Mouse (Mus musculus): ENCODE measurements around the gene Mvb12b.

The Mvb12b gene

GRCm38 (mm10) chr2:33778466-33778865 lies 109.3 kb downstream of the Mvb12b start:
- DNase-seq (ENCODE audit: low spot score): no peak

DNA sequence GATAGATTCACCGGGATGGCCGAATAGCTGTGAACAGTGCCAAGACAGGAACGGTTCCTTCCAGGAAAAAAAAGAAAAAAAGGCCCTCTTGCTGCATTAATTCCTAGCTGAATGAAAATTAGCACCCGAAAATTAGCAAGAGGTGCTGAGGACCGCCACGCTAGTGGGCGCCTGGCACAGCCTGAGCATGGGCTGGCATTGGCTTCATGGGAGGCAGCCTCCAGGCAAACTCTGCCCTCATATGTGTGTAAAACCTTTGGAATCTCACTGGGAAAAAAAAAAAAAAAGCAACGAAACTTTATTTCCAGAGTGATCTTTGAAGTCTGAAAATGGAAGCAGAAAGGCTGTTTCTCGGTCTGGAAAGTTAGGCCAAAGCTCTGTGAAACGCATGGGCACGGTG lies 110.7 kb downstream of the Mvb12b start:
- DNase-seq (ENCODE audit: low spot score): no peak

- no peak for DNase-seq (ENCODE audit: low spot score)
Observed at GRCm38 (mm10) chr2:33774884-33775283, 112.9 kb downstream of the Mvb12b start.

DNA sequence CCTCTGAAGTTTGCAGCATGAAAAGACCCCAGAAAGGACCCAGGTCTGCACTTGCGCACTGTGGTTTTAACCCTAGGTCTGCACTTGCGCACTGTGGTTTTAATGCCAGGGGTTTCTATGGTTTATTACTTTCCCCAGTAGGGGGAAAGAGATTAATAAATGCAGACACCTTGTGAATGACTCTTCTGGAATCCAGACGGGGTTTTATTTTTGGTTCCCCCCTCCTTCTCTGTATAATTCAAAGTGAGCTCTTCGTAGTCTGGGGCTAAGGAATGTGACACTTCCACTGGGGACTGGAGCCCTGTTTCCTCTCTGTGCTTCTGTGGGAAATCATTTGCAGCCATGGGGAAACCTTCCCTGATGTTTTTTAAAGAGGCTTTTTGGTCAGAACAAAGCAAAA lies 113.6 kb downstream of the Mvb12b start:
- DNase-seq (ENCODE audit: low spot score): no peak

DNA sequence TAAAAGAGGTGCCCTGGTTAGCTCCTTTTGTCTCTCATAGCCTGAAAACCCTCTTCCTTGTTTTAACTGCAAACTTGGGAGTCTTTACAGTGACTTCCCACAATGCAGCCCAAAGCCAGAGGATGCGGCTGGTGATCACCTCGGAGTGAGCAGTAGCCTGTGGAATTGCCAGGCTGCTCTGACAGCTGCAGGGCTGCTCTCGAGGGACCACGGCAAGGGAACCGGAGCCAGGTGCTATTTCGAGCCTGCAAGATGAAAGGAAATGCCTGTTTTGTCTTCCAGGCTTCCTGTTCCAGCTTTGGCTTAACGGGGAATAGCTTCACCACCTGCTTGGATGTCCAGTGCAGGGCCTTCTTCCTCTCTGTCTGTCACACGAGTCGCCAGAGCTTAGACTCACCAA lies 115.3 kb downstream of the Mvb12b start:
- no peak for DNase-seq (ENCODE audit: low spot score)

DNA sequence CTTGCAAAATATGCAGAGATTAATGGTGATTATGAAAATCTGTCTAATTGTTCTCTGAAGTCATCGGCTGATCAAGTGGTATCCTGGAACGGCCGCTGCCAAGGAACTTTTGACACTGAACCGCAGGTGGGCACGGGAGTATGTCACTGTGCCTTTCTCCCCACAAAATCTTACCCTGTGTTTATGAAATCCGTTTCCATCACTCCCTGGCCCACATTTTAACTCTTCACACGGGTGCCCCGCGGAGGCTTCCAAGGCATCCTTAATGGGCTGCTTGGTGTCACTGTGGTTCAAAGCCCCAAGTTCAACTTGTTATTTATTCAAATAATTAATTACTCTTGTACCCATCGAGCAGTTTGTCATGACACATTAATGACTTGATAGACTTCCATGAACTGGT lies 116.4 kb downstream of the Mvb12b start:
- no peak for DNase-seq (ENCODE audit: low spot score)

DNA sequence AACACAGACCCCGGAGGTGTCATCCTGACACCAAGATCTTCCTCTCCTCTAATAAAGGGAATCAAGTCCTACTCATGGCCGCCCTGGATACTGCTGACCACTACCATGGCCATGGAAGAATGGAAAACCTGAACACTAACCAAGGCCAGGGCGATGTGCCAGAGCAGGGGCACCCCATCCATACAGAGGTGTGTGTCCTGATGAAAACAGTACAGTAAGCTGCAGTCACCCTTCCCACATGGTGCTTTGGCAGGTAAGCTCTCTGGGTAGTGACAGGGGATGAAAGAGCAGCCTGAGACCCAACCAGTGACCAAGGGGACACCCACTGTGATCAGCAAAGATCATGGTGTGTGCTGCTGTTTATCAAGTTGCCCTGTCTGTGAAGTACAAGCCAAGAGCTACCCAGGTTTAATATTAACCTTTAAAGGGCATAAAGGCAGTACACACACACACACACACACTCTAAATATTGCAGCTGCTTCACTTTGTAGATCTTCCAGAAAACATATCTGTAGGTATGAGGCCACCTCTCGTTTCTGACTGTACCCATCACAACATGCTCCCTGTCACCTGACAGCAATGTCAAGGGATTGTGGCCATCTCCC lies 117.1 kb downstream of the Mvb12b start:
- DNase-seq (ENCODE audit: low spot score): no peak

DNA sequence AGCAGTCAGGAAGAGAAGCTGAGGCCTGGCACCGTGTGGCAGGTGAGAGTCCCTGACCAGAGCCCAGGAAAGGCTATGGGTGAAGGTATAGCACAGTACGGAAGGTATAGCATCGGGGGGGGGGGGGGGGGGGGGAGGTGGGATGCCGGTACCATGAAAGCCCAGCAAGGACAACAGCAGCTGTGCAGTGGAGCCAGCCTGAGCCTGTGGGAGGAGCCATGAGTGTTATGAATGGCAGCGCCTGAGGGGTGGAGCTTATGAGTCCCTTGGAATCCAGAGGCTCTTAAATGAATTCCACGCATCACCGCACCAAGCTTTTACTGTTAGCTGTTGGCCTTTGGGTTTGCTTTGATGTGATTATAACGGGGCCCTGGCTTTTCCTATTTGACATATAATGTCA lies 123.3 kb downstream of the Mvb12b start:
- no peak for DNase-seq (ENCODE audit: low spot score)

DNA sequence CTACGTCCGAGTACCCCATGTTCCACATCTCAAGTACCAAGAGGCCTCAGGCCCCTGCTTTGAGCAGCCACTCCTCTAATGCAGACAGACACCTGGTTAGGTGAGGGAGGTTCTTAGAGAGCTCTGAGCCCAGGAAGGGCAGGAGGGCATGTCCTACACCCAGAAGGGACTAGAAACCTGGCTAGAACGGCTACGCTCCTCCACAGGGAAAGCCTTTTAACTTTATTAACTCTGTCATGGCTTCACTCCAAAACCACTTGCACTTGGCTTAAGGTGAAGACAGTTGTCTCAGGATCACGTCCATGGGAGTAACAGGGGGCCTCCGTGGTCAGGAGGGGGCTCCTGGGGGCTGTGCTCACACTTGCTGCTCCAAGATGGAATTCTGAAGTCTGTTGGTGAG lies 125.5 kb downstream of the Mvb12b start:
- no peak for DNase-seq (ENCODE audit: low spot score)

DNA sequence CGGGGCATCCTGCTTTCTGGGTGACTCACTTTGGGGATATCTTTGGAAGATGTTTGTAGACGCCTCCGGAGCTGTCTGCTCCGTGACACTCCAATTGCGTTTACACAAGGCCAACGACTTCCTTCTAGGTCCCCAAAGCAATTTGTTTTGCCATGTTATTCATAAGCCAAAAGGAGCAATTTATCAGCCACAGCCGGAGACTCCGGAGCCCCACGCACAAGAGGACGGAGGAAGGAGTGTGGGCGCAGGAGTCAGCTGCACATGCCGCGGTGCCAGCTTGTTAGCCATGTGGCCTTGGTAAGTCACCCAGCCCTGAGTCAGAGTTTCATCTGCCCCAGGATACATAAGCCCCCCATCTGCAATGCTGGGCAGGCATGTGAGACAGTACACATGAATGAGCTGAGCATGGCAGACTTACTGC lies 127.2 kb downstream of the Mvb12b start:
- DNase-seq (ENCODE audit: low spot score): peak; percentile 51

- DNase-seq (ENCODE audit: low spot score): no peak
Observed at GRCm38 (mm10) chr2:33759447-33759846, 128.3 kb downstream of the Mvb12b start.

DNA sequence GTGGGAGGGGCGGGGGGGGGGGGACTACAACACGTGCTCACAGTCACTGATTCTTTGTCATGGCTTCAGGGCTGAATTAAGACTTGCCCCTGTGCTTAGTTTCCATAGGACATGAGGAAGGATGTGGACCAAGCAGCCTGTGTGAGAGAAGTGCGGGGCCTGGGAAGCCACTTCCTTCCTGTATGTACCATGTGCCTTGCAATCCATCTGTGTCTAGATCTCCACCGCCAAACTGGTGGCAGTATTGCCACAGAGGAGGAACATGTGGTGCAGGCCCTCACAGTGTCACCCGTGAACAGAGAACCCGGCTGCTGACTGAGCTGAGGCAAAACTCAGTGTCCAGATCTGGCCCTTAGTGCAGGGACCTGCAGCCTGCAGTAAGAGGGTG lies 132.1 kb downstream of the Mvb12b start:
- DNase-seq (ENCODE audit: low spot score): no peak

GRCm38 (mm10) chr2:33754980-33755632 lies 132.6 kb downstream of the Mvb12b start:
- DNase-seq (ENCODE audit: low spot score): no peak

- DNase-seq (ENCODE audit: low spot score): no peak
Observed at GRCm38 (mm10) chr2:33754317-33754633, 133.5 kb downstream of the Mvb12b start.

DNA sequence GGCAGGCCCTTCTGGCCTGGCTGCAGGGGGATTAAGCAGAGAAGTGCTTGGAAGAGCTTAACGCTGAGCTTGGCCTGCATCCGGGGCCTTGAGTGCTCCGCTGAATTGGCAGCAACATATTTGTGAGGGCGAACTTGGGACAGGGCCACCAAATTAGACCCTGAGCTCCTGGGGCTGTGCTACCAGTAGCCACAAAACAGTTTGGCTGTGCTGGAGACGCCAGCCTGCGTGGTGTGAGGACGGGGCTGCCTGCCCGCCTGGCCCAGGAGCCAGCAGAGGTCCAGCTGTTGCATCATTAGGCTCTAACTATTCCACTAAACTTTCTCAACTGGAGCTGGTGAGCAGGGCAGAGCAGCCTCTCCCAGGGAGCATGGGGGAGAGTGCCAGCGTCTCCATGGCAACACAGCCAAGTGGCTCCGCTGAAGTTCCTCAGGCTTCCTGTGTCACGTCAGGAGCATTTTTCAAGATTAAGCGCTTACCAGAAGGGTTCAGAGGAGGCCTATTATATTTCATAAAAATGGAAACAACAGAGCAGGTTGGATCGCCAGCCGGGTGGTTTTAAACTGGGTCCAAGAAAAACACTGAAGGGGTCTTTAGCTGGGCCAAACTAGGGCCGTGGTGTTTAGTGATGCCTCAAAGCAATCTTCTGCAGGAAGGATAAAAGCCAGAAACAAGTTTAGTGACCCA lies 134.0 kb downstream of the Mvb12b start:
- DNase-seq (ENCODE audit: low spot score): peak; percentile 83

DNA sequence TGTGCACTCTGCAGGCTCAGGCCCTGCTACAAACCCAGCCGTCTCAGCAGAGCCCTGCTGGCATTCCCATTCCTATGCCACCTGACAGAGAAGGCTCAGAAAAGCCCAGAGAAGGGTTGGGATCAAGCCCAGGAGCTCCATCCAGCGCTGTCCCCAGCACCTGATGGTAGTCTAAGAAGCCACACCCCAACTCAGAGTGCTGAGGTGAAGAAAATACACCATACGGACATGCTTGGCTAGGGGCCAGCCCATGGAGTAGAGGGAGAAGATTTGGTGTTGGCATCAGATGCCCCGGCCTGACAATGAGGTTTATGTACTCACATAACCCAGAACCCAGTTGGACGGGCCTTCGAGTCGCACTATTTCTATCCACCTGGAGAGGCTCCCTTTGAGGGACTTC lies 137.1 kb downstream of the Mvb12b start:
- no peak for DNase-seq (ENCODE audit: low spot score)

DNA sequence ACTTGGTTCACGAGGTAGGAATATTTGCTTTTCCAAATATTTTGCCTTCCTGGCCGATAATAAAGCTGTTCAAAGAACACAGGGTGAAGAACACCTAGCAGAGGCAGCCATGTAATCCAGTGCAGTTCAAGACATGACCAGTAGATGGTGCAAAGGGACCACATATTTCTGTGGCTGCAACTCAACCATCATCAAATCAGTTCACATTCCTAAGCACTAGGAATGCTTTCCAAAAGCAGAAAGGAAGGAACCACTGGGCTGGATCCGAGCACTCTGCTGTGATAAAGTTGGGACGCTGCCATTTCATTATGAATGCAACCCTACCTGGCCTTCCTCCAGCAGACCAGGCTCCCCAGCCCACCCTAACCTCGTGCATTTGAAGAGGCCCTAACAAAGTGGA lies 141.3 kb downstream of the Mvb12b start:
- peak; percentile 45 for DNase-seq (ENCODE audit: low spot score)

DNA sequence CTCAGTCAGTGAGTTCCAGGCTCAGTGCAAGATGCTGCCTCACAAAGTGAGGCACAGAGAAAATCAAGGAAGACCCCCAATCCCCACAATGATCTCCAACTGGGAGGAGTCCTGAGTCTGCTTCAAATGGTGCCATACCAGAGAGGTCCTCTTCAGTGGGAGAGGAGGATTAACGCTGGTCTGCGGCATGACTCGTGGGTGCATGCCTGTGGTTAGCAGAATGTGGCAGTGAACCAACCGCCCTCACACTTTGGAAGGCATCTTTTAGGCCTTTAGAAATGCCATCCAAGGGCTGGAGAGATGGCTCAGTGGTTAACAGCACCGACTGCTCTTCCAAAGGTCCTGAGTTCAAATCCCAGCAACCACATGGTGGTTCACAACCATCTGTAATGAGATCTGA lies 142.0 kb downstream of the Mvb12b start:
- no peak for DNase-seq (ENCODE audit: low spot score)

GRCm38 (mm10) chr2:33737128-33737527 lies 150.6 kb downstream of the Mvb12b start:
- DNase-seq (ENCODE audit: low spot score): no peak

- peak; percentile 64 for DNase-seq (ENCODE audit: low spot score)
Observed at GRCm38 (mm10) chr2:33736722-33737121, 151.0 kb downstream of the Mvb12b start.

GRCm38 (mm10) chr2:33734781-33735485 lies 152.8 kb downstream of the Mvb12b start:
- DNase-seq (ENCODE audit: low spot score): peak; percentile 72

DNA sequence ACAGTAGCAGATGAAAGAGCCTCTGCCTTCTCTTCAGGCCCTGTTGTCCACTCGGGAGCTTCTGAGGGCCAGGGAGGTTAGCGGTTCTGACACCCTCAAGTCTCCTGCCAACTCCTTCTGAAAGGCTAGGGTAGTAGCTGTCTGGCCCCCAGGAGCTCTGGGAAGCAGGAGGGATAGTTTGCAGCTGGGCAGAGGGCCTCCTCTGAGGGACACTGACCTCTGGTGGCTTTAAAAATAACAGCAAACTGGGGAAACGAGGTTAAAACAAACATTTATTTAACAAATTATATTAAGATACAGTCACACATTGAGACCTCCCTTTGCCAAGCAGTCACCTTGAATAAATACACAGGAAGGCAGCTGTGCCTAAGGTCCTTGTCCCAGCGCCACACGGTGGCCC lies 158.0 kb downstream of the Mvb12b start:
- DNase-seq (ENCODE audit: low spot score): no peak

GRCm38 (mm10) chr2:33727199-33727598 lies 160.5 kb downstream of the Mvb12b start:
- DNase-seq (ENCODE audit: low spot score): no peak

Data from ovary, postnatal 36 days (tissue).